Mouse (Mus musculus) stomach, embryonic 16.5 days (tissue): ENCODE measurements at regions not wholly inside any gene's neighbourhood (a gene's known extent, or its start where the extent isn't known, plus 50 kb on each side); places are given as distances from the start of the nearest gene placed in this dataset.

Source experiments
- ATAC-seq: fragments of 200-750 bp; cut with Nextera tagmentation; 2 replicates; pipeline ENCODE4 v1.8.0; 2017; ENCODE audit warnings: moderate number of reproducible peaks, moderate TSS enrichment; ENCODE audit not compliant: insufficient read depth, low FRiP score
- H3K27ac ChIP-seq: fragments of 300-500 bp; sonication (generic); 2 replicates; pipeline ENCODE4 v1.5.1; 2014; ENCODE audit warnings: low read length
- H3K27me3 ChIP-seq: fragments of 300-500 bp; sonication (generic); 2 replicates; pipeline ENCODE4 v1.6.1; 2014; ENCODE audit warnings: low read length, control low read depth, mixed read lengths; ENCODE audit not compliant: control insufficient read depth, insufficient read depth
- H3K36me3 ChIP-seq: fragments of 300-500 bp; sonication (generic); 2 replicates; pipeline ENCODE4 v1.6.1; 2014; ENCODE audit warnings: low read length; ENCODE audit not compliant: control insufficient read depth, insufficient read depth
- H3K4me1 ChIP-seq: fragments of 300-500 bp; sonication (generic); 2 replicates; pipeline ENCODE4 v1.6.1; 2014; ENCODE audit warnings: low read length, control low read depth, mixed read lengths; ENCODE audit not compliant: control insufficient read depth, insufficient read depth
- H3K4me2 ChIP-seq: fragments of 300-500 bp; sonication (generic); 2 replicates; pipeline ENCODE4 v1.6.1; 2014; ENCODE audit warnings: low read depth, low read length, mixed read lengths
- H3K4me3 ChIP-seq: fragments of 300-500 bp; sonication (generic); replicated peaks from 2 replicates; pipeline ENCODE4 v1.5.1; 2014; ENCODE audit warnings: mild to moderate bottlenecking, low read length
- H3K9ac ChIP-seq: fragments of 300-500 bp; sonication (generic); 2 replicates; pipeline ENCODE4 v1.6.1; 2014; ENCODE audit warnings: low read length
- H3K9me3 ChIP-seq: fragments of 300-500 bp; sonication (generic); replicated peaks from 2 replicates; pipeline ENCODE4 v1.6.1; 2016; ENCODE audit warnings: low read length, control low read depth; ENCODE audit not compliant: control insufficient read depth
- WGBS: fragments of 180-500 bp; shearing (Covaris S2); extraction: QIAGEN DNeasy Blood & Tissue Kit; methylation state at CpG from one replicate; pipeline ENCODE4 v1.1.7; 2014; 5-methylcytosine and 5-hydroxymethylcytosine counted together

- peaks cover 8% of the 10 kb centered on the region; the same call in 1 of the 2 replicates for H3K4me1 ChIP-seq
- no peak for ATAC-seq
- 81% methylated on average over 1 of the region's 1 CpGs for WGBS
Measured at GRCm38 (mm10) chr10:37402376-37402775, 263.7 kb upstream of the Marcks start.

GRCm38 (mm10) chr10:37400991-37401390 is 262.3 kb upstream of the Marcks start:
- H3K4me1 ChIP-seq, result peaks cover 8% of the 10 kb centered on the region; the same call in 1 of the 2 replicates

More at GRCm38 (mm10) chr10:37402376-37402775, 263.7 kb upstream of the Marcks start:
- Histone ChIP-seq H3K27me3 (no peaks in the 10 kb centered on the region), H3K27ac (no peak overlapping the region), H3K36me3 (no peaks in the 10 kb centered on the region), H3K9ac (no peak overlapping the region), H3K9me3 (no peaks in the 10 kb centered on the region), H3K4me2 (no peak overlapping the region), H3K4me3 (no peak overlapping the region)

GRCm38 (mm10) chr10:37400379-37400778 is 261.7 kb upstream of the Marcks start:
- no peak for ATAC-seq
- Histone ChIP-seq H3K27me3 (no peaks in the 10 kb centered on the region), H3K36me3 (no peaks in the 10 kb centered on the region), H3K27ac (no peak overlapping the region; the same call in 1 of the 2 replicates), H3K9ac (no peak overlapping the region), H3K9me3 (no peaks in the 10 kb centered on the region), H3K4me1 (peaks cover 8% of the 10 kb centered on the region; the same call in 1 of the 2 replicates), H3K4me3 (no peak overlapping the region), H3K4me2 (0 out of 2 replicates have a peak overlapping the region, but pooled peaks have one; percentile 2)
- 31% methylated on average over 4 of the region's 4 CpGs for WGBS

More at GRCm38 (mm10) chr10:37400991-37401390, 262.3 kb upstream of the Marcks start:
- no peak overlapping the region; the same call in 1 of the 2 replicates for H3K27ac ChIP-seq
- H3K4me3 ChIP-seq, result no peak overlapping the region
- WGBS, result 26% methylated on average over 1 of the region's 1 CpGs
- no peak for ATAC-seq
- H3K27me3 ChIP-seq, result no peaks in the 10 kb centered on the region
- H3K9me3 ChIP-seq, result no peaks in the 10 kb centered on the region
- H3K36me3 ChIP-seq, result no peaks in the 10 kb centered on the region
- no peak overlapping the region for H3K9ac ChIP-seq
- H3K4me2 ChIP-seq, result no peak overlapping the region

GRCm38 (mm10) chr10:37397271-37397991 is 258.7 kb upstream of the Marcks start:
- H3K27ac ChIP-seq, result peak overlapping the region; percentile 58

GRCm38 (mm10) chr10:37390011-37390410 is 251.3 kb upstream of the Marcks start:
- 78% methylated on average over 3 of the region's 3 CpGs for WGBS
- no peak overlapping the region for H3K4me2 ChIP-seq
- H3K27ac ChIP-seq, result no peak overlapping the region
- no peak overlapping the region for H3K4me3 ChIP-seq
- H3K4me1 ChIP-seq, result no peaks in the 10 kb centered on the region
- no peaks in the 10 kb centered on the region for H3K36me3 ChIP-seq
- H3K9me3 ChIP-seq, result no peaks in the 10 kb centered on the region
- H3K27me3 ChIP-seq, result no peaks in the 10 kb centered on the region
- no peak for ATAC-seq
- H3K9ac ChIP-seq, result no peak overlapping the region

More at GRCm38 (mm10) chr10:37397271-37397991, 258.7 kb upstream of the Marcks start:
- ATAC-seq, result peak; percentile 90
- Histone ChIP-seq H3K4me3 (peak overlapping the region; percentile 37), H3K9ac (peak overlapping the region; percentile 68), H3K36me3 (no peaks in the 10 kb centered on the region), H3K4me2 (peak overlapping the region; percentile 52), H3K4me1 (peaks cover 8% of the 10 kb centered on the region; the same call in 1 of the 2 replicates), H3K9me3 (no peaks in the 10 kb centered on the region), H3K27me3 (no peaks in the 10 kb centered on the region)
- 4% methylated on average over 18 of the region's 18 CpGs for WGBS

GRCm38 (mm10) chr10:37386216-37386615 is 247.5 kb upstream of the Marcks start:
- Histone ChIP-seq H3K4me2 (no peak overlapping the region), H3K27me3 (no peaks in the 10 kb centered on the region), H3K9me3 (no peaks in the 10 kb centered on the region), H3K4me1 (no peaks in the 10 kb centered on the region), H3K27ac (no peak overlapping the region), H3K9ac (no peak overlapping the region), H3K36me3 (no peaks in the 10 kb centered on the region), H3K4me3 (no peak overlapping the region)
- ATAC-seq, result no peak

GRCm38 (mm10) chr10:37380024-37380423 is 241.3 kb upstream of the Marcks start:
- 75% methylated on average over 1 of the region's 1 CpGs for WGBS
- H3K4me2 ChIP-seq, result no peak overlapping the region
- no peaks in the 10 kb centered on the region for H3K9me3 ChIP-seq
- no peak overlapping the region for H3K4me3 ChIP-seq
- H3K36me3 ChIP-seq, result no peaks in the 10 kb centered on the region
- no peaks in the 10 kb centered on the region for H3K4me1 ChIP-seq
- no peak overlapping the region for H3K27ac ChIP-seq
- no peak for ATAC-seq
- no peaks in the 10 kb centered on the region for H3K27me3 ChIP-seq
- H3K9ac ChIP-seq, result no peak overlapping the region

GRCm38 (mm10) chr10:37378002-37378702 is 239.4 kb upstream of the Marcks start:
- H3K9me3 ChIP-seq, result no peaks in the 10 kb centered on the region
- H3K9ac ChIP-seq, result no peak overlapping the region
- ATAC-seq, result no peak
- no peaks in the 10 kb centered on the region for H3K36me3 ChIP-seq
- whole genome bisulfite sequencing, result 51% methylated on average over 4 of the region's 4 CpGs
- H3K27me3 ChIP-seq, result no peaks in the 10 kb centered on the region
- H3K27ac ChIP-seq, result no peak overlapping the region
- H3K4me3 ChIP-seq, result no peak overlapping the region
- no peaks in the 10 kb centered on the region for H3K4me1 ChIP-seq
- no peak overlapping the region for H3K4me2 ChIP-seq
